Mouse (Mus musculus) lung, adult 2 months (tissue): ENCODE measurements around the gene Olfr896-ps1. TPM values are rescaled to one million over a fixed set of nuclear protein-coding genes. Genes with fewer than 3 reads are reported as not detected.

Source experiments
- DNase-seq: peaks from one replicate; pipeline ENCODE4 v3.0.0; 2022
- H3K4me1 ChIP-seq: fragments of 200-500 bp; 2 replicates; pipeline ENCODE4 v1.6.1; 2011; ENCODE audit warnings: low read length; ENCODE audit not compliant: control insufficient read depth, insufficient read depth
- H3K4me3 ChIP-seq: fragments of 200-500 bp; replicated peaks from 2 replicates; pipeline ENCODE3; 2011; ENCODE audit warnings: low read depth, mild to moderate bottlenecking, control low read depth, low read length; ENCODE audit errors: extremely low read depth
- CTCF ChIP-seq: fragments of 200-500 bp; IDR thresholded peaks from 2 replicates; pipeline ENCODE4 v1.5.1; 2011; ENCODE audit warnings: mild to moderate bottlenecking, low read length, control low read depth; ENCODE audit not compliant: insufficient read depth
- POLR2A ChIP-seq: fragments of 200-500 bp; IDR thresholded peaks from 2 replicates; pipeline ENCODE4 v1.6.1; 2011; ENCODE audit warnings: low read depth, mild to moderate bottlenecking, control low read depth, low read length, borderline replicate concordance; ENCODE audit errors: extremely low read depth
- whole genome bisulfite sequencing: fragments of 180-500 bp; shearing (Covaris S2); methylation state at CpG from one replicate; pipeline ENCODE4 v1.1.7; 2018; 5-methylcytosine and 5-hydroxymethylcytosine counted together
- polyA plus RNA-seq: library from polyadenylated mRNA; depleted of rRNA; stranded (reverse); fragments of >200 nt; gene quantifications from 2 replicates; pipeline ENCODE4 v1.2.3, GENCODE M21; 2012; rRNA removed

Gene Olfr896-ps1
- not detected in 2 replicates for polyA plus RNA-seq

- TF ChIP-seq POLR2A = no peak
- TF ChIP-seq CTCF = no peak
- Histone ChIP-seq H3K4me1 (no peaks in the 10 kb centered on the region), H3K4me3 (no peak within 1 kb of the TSS)
- 73% methylated on average over 1 of the region's 1 CpGs for WGBS
- DNase-seq = no peak
Measured at GRCm38 (mm10) chr9:38290807-38291206, at the start of gene Olfr896-ps1. TSS of gene Olfr896-ps1 (plus strand) at chr9:38291107.

- Histone ChIP-seq H3K4me1 (no peaks in the 10 kb centered on the region), H3K4me3 (no peak within 1 kb of the TSS)
- TF ChIP-seq POLR2A = no peak
- no peak for TF ChIP-seq CTCF
- no peak for DNase-seq
Measured at GRCm38 (mm10) chr9:38252474-38252873, 38.4 kb upstream of the Olfr896-ps1 start, which contains the start of gene Olfr143. TSS of gene Olfr143 (plus strand) at chr9:38252774.

GRCm38 (mm10) chr9:38267551-38267950 is 23.4 kb upstream of the Olfr896-ps1 start, which contains the start of gene Olfr895:
TSS of gene Olfr895 (plus strand) at chr9:38267851.
- DNase-seq = no peak
- Histone ChIP-seq H3K4me3 (no peak within 1 kb of the TSS), H3K4me1 (no peaks in the 10 kb centered on the region)
- no peak for TF ChIP-seq CTCF
- no peak for TF ChIP-seq POLR2A

GRCm38 (mm10) chr9:38328760-38329159 is 37.9 kb downstream of the Olfr896-ps1 start, which contains the start of gene Olfr25:
TSS of gene Olfr25 (plus strand) at chr9:38329060.
- TF ChIP-seq POLR2A (no peak), CTCF (no peak)

More at GRCm38 (mm10) chr9:38328760-38329159, 37.9 kb downstream of the Olfr896-ps1 start, which contains the start of gene Olfr25:
- 67% methylated on average over 3 of the region's 3 CpGs for WGBS
- DNase-seq = no peak
- H3K4me1 ChIP-seq = no peaks in the 10 kb centered on the region
- no peak within 1 kb of the TSS for H3K4me3 ChIP-seq

Other genes with a start within 250 kb of the Olfr896-ps1 start
- not detected in 2 replicates for gene Olfr884, start 244.6 kb upstream of the Olfr896-ps1 start, polyA plus RNA-seq
- gene Olfr885, start 229.8 kb upstream of the Olfr896-ps1 start, polyA plus RNA-seq = not detected in 2 replicates
- gene Olfr887, start 207.0 kb upstream of the Olfr896-ps1 start, polyA plus RNA-seq = not detected in 2 replicates
- not detected in 2 replicates for gene Olfr888, start 183.0 kb upstream of the Olfr896-ps1 start, polyA plus RNA-seq
- not detected in 2 replicates for gene Olfr889, start 175.9 kb upstream of the Olfr896-ps1 start, polyA plus RNA-seq
- gene Olfr890, start 148.6 kb upstream of the Olfr896-ps1 start, polyA plus RNA-seq = not detected in 2 replicates
- gene Olfr891, start 110.3 kb upstream of the Olfr896-ps1 start, polyA plus RNA-seq = not detected in 2 replicates
- not detected in 2 replicates for gene Olfr893, start 82.7 kb upstream of the Olfr896-ps1 start, polyA plus RNA-seq
- not detected in 2 replicates for gene Olfr894, start 73.1 kb upstream of the Olfr896-ps1 start, polyA plus RNA-seq
- not detected in 2 replicates for gene Olfr143, start 38.3 kb upstream of the Olfr896-ps1 start, polyA plus RNA-seq
- not detected in 2 replicates for gene Olfr895, start 23.3 kb upstream of the Olfr896-ps1 start, polyA plus RNA-seq
- gene Olfr25, start 38.0 kb downstream of the Olfr896-ps1 start, polyA plus RNA-seq = not detected in 2 replicates
- not detected in 2 replicates for gene Olfr898, start 57.3 kb downstream of the Olfr896-ps1 start, polyA plus RNA-seq
- gene Olfr250, start 75.8 kb downstream of the Olfr896-ps1 start, polyA plus RNA-seq = not detected in 2 replicates
- not detected in 2 replicates for gene Olfr251, start 86.0 kb downstream of the Olfr896-ps1 start, polyA plus RNA-seq
- gene Olfr147, start 110.6 kb downstream of the Olfr896-ps1 start, polyA plus RNA-seq = not detected in 2 replicates
- gene Olfr901, start 138.3 kb downstream of the Olfr896-ps1 start, polyA plus RNA-seq = not detected in 2 replicates
- not detected in 2 replicates for gene Olfr902, start 156.5 kb downstream of the Olfr896-ps1 start, polyA plus RNA-seq
- not detected in 2 replicates for gene Olfr904, start 172.0 kb downstream of the Olfr896-ps1 start, polyA plus RNA-seq
- gene Olfr905, start 180.0 kb downstream of the Olfr896-ps1 start, polyA plus RNA-seq = not detected in 2 replicates
- gene Olfr906, start 196.0 kb downstream of the Olfr896-ps1 start, polyA plus RNA-seq = not detected in 2 replicates
- gene Olfr907, start 204.7 kb downstream of the Olfr896-ps1 start, polyA plus RNA-seq = not detected in 2 replicates
- not detected in 2 replicates for gene Olfr911-ps1, start 230.5 kb downstream of the Olfr896-ps1 start, polyA plus RNA-seq
- not detected in 2 replicates for gene Olfr910, start 246.7 kb downstream of the Olfr896-ps1 start, polyA plus RNA-seq